Mouse (Mus musculus): ENCODE data around the gene Sema3b.

DNA sequence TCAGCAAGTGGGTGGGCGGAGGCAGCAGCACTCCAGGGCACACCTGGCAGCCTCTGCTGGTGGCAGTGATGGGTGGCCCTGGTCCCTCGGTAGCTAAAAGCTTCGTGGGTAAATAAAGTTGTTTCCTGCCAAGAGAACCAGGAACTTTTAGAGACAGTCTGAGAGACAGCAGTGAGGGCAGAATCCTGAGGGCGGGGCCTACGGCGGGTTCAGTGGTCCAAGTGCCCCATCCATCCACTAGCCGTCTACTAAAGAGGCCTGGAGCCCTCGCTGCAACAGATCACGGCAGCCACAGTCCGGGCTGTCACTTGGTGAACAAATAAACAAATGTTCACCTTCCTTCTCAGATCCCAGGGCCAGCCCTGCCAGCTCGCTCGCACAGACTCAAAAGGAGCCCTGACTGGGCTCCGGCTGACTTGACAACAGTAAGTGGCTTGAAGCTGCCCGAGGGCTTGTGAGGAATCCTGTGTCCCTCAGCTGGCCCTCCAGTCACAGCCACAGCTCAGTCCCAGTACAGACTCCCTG, 20.9 kb upstream of the Sema3b start:
- TF ChIP-seq CTCF (IDR thresholded peaks at IDR 0.05; ENCODE audit: low read depth) (no peak), EP300 (IDR thresholded peaks at IDR 0.05; ENCODE audit: low read depth) (no peak)
